Mouse (Mus musculus): ENCODE data around the gene Epb41.

DNA sequence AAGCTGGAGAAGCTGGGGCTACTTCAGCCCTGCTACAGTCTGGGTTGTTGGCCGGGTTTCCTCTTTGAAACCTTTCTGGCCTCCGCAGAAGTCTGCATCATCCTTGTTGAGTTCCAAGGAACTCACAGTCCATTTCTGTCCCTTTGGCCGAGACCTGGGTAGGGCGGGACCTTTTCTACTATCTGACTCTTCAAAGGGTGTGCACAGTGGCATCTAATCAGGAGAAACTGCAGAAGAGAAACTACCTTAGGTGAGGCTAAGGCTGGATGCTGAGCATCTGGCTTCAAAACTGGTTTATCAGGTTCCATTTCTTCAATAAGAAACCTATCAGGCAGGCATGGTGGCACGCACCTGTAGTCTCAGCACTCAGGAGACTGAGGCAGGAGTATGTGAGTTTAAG lies 10.6 kb downstream of the Epb41 start:
- TF ChIP-seq MAX (IDR thresholded peaks at IDR 0.05), result no peak
- no peak for TF ChIP-seq CEBPB (IDR thresholded peaks at IDR 0.05; ENCODE audit: low read depth)
- TF ChIP-seq CTCF (IDR thresholded peaks at IDR 0.05; ENCODE audit: control insufficient read depth, insufficient read depth, insufficient read length), result no peak
- TF ChIP-seq USF1 (IDR thresholded peaks at IDR 0.05; ENCODE audit: low read depth), result no peak

Measured in C2C12 (cell line).